Mouse (Mus musculus) cerebellum, adult 9-11 months (tissue): Measurements from ENCODE around the gene Tmem39a.

Experiments
- DNase-seq: peaks from one replicate; pipeline ENCODE4 v3.0.0; 2022

The Tmem39a gene

DNA sequence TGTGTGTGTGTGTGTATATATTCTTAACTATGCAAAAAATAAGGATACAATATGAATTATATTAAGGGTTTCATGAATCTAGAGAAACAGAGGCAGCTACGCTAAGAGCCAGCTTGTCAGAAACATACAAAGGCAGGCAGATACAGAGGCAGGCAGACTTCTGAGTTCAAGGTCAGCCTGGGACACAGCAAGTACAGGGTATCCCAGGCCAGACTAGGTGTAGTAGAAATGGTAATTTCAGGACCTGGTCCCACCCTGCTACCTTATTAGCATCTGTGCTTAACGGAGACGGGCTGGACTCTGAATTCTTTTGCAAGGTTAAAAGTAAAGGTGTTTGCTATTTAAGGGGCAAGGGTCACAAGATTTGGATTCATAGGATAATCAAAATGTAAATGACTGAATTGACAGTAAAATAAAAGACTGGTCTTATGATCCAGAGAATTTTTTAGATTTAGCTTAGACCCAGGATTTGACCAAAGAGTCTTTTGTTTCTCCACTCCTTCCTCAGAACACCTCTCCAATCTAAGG lies at the start of gene Tmem39a:
Gene Tmem39a, plus strand, starts transcription at position 478 of the 528 bp plus-strand sequence.
- no peak for DNase-seq

DNA sequence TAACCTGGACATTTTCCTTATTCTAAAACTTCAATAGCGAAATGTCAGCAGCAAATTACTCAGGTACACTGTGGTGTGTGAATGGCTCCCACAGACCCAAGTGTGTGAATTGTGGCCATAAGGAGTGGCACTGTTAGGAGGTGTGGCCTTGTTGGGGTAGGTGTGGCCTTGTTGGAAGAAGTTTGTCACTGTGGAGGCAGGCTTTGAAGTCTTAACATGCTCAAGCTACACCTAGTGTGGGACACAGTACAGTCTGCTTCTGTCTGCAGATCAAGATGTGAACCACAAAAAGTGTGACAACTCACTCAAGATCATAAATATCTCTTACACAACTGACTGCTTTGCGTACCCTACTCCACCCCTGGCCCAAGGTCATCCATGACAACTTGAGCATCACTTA lies 47.7 kb upstream of the Tmem39a start:
- DNase-seq = no peak

DNA sequence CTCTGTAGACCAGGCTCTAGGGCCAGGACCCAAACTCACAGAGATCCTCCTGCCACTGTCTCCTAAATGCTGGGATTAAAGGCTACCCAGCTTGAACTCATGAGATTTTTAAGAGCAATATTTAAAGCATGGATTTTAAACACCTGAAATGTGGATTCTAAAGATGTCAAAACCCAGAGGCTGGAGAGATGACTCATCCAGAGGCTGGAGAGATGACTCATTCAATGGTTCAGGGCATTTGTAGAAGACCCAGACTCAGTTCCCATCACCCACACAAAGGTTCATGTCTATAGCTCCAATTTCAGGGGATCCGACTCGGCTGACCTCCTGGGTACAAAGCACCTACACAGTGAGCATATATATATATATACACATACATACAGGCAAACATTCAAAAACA lies 39.4 kb upstream of the Tmem39a start:
- DNase-seq = no peak

- DNase-seq = peak; percentile 22
Measured at GRCm38 (mm10) chr16:38521211-38521987, 37.1 kb upstream of the Tmem39a start.

GRCm38 (mm10) chr16:38522129-38523084 lies 36.1 kb upstream of the Tmem39a start, which contains the start of gene Timmdc1:
Gene Timmdc1 (minus strand): TSS chr16:38522663.
- peak; percentile 97 for DNase-seq

GRCm38 (mm10) chr16:38526264-38526663 lies 32.2 kb upstream of the Tmem39a start:
- no peak for DNase-seq

GRCm38 (mm10) chr16:38536544-38537146 lies 21.9 kb upstream of the Tmem39a start:
- peak; percentile 54 for DNase-seq

GRCm38 (mm10) chr16:38538716-38539380 lies 19.6 kb upstream of the Tmem39a start:
- DNase-seq = no peak

DNA sequence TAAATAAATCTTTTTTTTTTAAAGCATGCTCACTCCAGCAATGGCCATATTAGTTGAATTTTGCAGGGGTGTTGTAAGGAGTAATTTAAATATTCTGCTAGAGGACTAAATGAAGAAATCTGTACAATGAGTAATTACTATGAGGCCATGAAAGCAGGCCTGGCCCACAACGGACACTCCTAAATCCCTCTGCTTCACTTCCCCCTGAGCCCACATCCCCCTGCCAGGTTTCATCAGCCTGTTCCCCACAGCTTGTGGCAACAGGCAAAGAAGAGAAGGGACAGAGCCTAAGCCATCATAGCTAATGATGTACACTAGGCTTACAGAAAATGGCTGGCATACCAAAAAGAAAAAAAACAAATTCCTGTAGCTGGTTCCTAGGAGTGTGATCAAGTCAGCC lies 10.5 kb upstream of the Tmem39a start:
- DNase-seq = no peak

- DNase-seq = peak; percentile 85
Measured at GRCm38 (mm10) chr16:38549479-38550396, 8.8 kb upstream of the Tmem39a start, which contains the start of gene Poglut1. Gene Poglut1 (minus strand): TSS chr16:38550258.

GRCm38 (mm10) chr16:38555988-38556387 lies 2.5 kb upstream of the Tmem39a start:
- DNase-seq = no peak

GRCm38 (mm10) chr16:38562131-38562967 lies 3.9 kb downstream of the Tmem39a start:
- peak; percentile 95 for DNase-seq

DNA sequence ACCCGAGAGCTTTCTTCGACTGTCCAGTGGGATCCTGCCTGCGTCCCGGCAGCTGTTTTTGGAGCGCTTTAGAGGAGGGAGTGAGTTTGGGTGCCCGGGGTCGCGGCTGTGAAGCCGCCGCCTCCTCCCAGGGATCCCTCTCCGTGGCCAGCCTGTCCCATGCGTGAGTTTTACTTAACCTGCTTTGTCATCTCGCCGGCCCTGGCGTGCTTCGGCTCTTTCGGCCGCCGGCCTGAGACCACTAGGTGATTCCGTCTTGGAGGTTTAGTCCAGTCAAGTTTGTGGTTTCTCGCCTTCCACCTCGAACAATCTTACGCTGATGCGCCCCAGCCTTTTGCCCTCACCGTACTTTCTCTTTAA lies 4.5 kb downstream of the Tmem39a start:
- DNase-seq = no peak

GRCm38 (mm10) chr16:38563516-38563915 lies 5.0 kb downstream of the Tmem39a start:
- DNase-seq = no peak

GRCm38 (mm10) chr16:38568192-38568591 lies 9.7 kb downstream of the Tmem39a start:
- DNase-seq = no peak

DNA sequence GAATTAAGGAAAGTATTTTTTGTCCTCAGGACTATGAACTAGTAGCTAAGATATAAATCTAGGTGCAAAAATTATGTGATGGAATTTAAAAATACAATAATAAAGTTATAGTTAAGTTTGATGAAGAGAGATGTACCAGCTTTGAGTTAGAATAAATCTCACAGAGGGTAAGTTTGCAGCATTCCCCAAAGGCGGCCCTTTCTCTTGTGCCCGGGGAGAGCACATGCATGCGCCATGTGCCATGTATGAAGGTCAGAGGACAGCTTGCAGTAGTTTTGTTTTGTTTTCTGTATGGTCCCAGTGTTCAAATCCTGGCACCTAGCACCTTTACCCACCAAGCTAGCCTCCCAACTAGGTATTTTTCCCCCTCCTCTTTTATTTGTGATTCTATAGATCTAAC lies 13.0 kb downstream of the Tmem39a start:
- no peak for DNase-seq

GRCm38 (mm10) chr16:38584761-38585160 lies 26.3 kb downstream of the Tmem39a start:
- DNase-seq = no peak

GRCm38 (mm10) chr16:38585186-38585585 lies 26.7 kb downstream of the Tmem39a start:
- no peak for DNase-seq

DNA sequence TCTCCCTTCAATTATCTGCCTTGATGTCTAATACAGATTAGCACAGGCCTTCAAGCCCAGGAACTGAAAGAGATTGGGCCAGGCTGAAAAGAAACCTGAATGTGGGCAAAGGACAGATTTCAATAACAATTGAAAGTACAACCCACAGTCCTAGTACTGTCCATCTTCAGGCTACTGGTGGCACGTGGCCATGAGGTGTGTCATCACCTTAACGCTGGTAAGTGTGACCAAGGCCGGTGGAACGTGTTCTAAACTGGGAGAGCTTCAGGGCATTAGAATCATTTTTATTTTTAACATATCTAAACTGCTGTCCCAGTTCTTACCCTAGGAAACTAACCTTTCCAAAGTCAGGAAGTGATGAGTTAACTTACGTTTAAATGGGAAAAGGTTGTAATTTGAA lies 28.7 kb downstream of the Tmem39a start:
- DNase-seq = no peak

- no peak for DNase-seq
Measured at GRCm38 (mm10) chr16:38587572-38587971, 29.1 kb downstream of the Tmem39a start.
